Mouse (Mus musculus): Measurements from ENCODE around the gene Slc37a3.

Gene Slc37a3

DNA sequence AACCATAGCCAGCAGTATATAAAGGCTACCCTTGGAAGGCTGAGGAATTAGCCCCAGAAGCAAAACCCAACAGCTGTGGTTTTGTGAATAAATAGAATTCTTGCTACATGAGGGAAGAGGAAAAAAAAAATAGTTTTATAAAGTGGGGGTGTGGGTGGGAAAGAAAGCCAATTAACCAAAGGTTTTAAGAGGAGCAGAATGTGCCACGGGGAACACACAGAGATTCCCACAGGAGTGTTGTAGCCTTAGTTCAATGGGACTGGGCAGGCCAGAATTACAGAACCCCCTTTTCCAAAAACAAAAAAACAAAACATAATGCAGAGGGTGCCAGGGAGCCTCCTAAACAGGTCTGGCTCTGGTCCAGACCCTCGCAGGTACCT lies 58.9 kb downstream of the Slc37a3 start:
- no peak for DNase-seq (ENCODE audit: low spot score in 2 of 2)

- no peak for DNase-seq (ENCODE audit: low spot score in 2 of 2)
These were observed 59.4 kb downstream of the Slc37a3 start for GRCm38 (mm10) chr6:39317854-39318630.

DNA sequence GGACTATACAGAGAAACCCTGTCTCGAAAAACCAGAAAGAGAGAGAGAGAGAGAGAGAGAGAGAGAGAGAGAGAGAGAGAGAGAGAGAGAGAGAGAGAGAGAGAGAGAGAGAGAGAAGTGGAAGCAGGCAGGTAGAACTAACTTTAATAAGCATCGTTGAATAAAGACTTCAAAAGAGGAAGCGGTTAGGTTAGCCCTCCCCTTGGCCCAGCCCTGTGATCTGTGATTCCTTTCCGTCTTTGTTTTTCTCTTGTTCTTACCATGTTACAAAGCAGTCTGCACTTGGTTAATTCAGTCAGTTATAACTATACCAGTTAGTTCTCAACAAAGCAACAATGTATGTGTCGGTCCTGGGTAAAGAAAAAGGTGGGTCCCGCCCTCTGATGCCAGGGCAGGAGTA lies 61.4 kb downstream of the Slc37a3 start:
- DNase-seq (ENCODE audit: low spot score in 2 of 2): no peak

GRCm38 (mm10) chr6:39314461-39314860 lies 63.0 kb downstream of the Slc37a3 start:
- DNase-seq (ENCODE audit: low spot score in 2 of 2): no peak

DNA sequence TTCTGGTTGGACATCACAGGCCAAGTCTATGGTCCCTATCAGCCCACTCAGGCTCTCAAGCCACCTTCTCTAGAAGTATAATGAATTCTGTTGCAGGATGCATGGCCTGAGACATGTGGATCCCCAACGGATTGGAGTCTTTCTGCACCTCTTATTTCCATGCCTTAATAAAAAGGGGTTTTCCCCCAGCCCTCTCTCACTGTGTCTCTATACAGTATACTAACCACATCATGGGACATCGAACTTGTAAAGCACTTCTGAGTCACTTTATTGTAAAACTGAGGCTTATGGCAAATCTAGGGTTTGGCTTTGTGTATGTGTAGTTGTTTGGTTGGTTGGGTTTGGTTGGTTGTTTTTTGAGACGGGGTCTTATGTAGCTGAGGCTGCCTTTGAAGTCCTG lies 65.7 kb downstream of the Slc37a3 start:
- DNase-seq (ENCODE audit: low spot score in 2 of 2): no peak

DNA sequence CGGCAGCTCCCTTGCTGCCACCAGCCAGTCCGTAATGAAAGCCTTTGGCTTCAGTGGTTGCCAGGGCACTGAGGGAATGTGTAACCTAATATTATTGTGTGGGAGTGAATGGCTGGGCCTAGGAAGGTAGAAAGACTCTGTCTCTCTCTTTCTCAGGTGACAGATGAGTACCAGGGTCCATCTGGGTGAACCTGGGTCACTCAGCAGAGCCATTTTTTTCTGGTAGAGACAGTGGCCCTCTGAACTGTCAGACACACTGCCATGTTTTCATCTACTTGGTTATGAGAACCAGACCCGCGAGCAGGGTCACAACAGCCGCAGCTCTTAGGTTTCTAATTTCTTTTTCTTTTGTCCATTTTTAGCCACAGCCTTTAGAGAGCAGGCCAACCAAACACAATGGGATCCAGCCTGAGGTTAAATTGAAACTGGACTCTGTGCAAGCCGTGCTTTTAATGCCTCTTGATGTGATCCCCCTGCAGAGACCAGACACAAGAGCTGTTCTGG lies 73.1 kb downstream of the Slc37a3 start:
- DNase-seq (ENCODE audit: low spot score in 2 of 2): no peak

DNA sequence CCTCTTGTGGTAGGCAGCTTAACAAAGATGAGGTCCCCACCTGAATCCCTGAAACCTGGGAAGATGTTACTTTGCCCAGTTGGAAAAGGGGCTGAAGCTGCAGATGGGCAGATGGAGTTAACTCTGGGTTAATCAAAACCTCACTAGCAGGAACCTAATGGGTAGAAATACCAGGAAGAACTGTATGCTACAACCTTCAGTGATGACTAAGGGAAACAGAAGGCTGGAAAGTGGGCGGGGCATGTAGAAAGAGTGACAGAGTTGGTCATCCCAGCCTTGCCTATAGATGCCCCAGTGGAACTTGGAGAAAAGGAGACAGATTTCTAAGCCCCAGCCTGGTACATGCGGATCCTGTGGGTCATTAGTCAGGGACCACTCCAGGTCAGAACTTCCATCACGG lies 76.0 kb downstream of the Slc37a3 start:
- DNase-seq (ENCODE audit: low spot score in 2 of 2): no peak

- DNase-seq (ENCODE audit: low spot score in 2 of 2): no peak
These were observed 80.4 kb downstream of the Slc37a3 start for GRCm38 (mm10) chr6:39297079-39297478.

- DNase-seq (ENCODE audit: low spot score in 2 of 2): peak; percentile 26 to 34
These were observed 81.0 kb downstream of the Slc37a3 start for GRCm38 (mm10) chr6:39296474-39296873.

GRCm38 (mm10) chr6:39295727-39296411 lies 81.6 kb downstream of the Slc37a3 start:
- peak; percentile 30 to 36 for DNase-seq (ENCODE audit: low spot score in 2 of 2)

DNA sequence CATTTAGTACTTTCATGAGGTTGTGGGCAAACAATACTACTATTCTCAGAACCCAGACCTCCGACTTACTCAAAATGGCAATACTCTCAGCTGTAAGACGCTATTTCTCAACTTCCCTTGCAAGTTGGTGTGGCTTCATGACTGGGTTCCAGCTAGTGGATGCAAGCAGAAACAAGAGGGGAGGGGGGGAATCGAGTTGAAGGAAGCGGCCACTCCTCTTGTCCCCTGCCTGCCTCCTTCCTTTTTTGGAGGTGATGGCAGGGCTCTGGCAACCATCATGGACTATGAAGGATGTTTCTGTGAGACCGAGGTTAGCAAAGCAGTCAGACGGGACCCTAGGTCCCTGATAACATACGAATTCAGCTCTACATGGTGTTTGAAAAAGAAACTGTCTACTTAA lies 87.8 kb downstream of the Slc37a3 start:
- DNase-seq (ENCODE audit: low spot score in 2 of 2): no peak

GRCm38 (mm10) chr6:39287782-39288181 lies 89.7 kb downstream of the Slc37a3 start:
- no peak for DNase-seq (ENCODE audit: low spot score in 2 of 2)

GRCm38 (mm10) chr6:39286732-39287083 lies 90.8 kb downstream of the Slc37a3 start:
- DNase-seq (ENCODE audit: low spot score in 2 of 2): peak; percentile 39 to 43

DNA sequence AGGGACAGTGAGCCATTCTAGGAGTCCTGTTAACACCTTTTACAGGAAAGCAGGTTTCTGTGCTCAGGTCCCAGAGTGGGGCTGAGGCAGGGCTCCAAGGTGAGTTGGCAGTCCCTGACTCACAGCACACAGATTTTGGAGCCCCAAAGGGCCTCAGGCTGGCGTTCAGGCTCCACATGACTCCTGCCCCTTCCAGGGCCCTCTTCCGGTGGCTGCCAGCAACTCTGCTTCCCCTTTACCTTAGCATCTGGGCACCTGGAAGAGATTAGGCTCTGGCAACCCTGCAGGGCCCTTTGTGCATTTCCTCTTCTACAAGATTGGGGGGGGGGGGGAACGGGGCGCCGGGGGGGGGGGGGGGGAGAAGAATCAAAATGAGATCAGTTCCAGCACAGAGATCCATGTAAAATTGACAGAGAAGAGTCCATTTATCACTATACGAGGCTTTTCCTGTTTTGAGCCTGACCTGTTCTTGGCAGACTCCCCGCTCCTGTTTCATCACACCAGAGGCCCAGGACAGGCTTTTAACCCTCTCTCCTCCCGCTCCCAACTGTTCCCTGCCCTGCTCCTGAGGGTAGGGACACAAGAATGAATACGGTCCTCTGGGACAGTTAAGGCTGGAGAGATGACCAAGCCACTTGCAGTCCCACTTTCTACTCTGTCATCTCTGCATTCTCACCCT lies 91.3 kb downstream of the Slc37a3 start:
- peak; percentile 25 to 41 for DNase-seq (ENCODE audit: low spot score in 2 of 2)

- DNase-seq (ENCODE audit: low spot score in 2 of 2): no peak
These were observed 92.6 kb downstream of the Slc37a3 start for GRCm38 (mm10) chr6:39284836-39285235.

Measured in thymus, postnatal 10 days (tissue).